1 mouse cellular context compared by ENCODE assay signal in the genomic region with DNA sequence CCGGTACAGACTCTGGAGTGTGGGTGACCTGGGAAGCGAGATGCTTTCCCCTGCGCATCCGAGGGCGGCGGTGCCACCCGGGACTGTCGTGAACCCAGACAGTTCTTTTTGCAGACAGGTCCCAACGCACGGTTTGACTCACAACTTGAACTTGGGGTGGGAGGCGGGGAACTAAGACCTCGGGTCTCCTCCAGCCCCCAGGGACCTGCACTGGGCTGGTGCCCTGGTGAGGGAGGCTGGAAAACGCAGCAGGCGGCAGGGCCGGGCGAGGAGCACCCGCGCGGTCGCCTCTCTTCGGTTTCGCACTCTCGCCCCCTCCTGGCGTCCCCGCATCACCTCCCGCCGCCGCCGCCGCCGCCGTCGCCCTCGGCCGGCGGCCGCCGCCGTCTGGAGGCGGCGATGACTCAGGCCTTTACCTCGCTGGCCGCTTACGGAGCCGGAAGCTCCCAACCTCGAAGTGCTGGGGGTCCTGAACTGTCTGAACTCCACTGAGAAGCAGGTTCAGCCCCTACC.
TF ChIP-seq lines count a peak whose summit lies in the region.

No protein-coding gene starts in this region.

TF ChIP-seq in MEL, 35 proteins besides CTCF, POLR2A, EP300 and RAD21 (continued from another document):
- TF ChIP-seq MAZ (IDR thresholded peaks at IDR 0.05; ENCODE audit: low read depth, low read length) (peak; percentile 7; the same call in 1 of the 2 replicates), MYC (IDR thresholded peaks at IDR 0.05; ENCODE audit: low read depth, low read length) (no peak)
